ENCODE assay signal across 12 mouse cellular contexts in the genomic region with DNA sequence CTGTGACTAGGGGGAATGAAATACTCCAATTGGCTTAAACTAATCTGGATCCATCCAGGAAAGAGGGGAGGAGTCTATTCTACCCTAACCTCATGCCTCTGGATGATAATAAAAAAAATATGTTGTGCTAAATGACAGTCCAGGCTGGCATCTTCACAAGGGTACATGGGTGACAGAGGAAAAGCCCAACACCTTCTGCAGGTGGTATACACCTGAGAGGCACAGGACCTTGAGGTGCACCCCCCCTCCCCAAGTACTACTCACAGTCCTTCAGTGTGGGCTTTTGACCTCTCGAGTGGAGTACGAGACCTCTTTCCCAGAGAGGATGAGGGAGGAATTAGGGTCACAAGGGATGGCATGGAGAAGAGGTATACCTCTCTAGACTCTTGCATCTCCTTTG. TPM values are rescaled to one million over a fixed set of nuclear protein-coding genes. Genes with fewer than 3 reads are reported as not detected.
A peak's percentile ranks its signal among the peaks of the same experiment; 100 is the strongest.
DNase-seq lines count a peak whose midpoint lies in the region; TF ChIP-seq lines count a peak whose summit lies in the region.
"Had no signal": no experiment of that assay in that cellular context is flagged by ENCODE, and none has a peak within 500 bp of the region (broad histone marks: within the 10 kb centered on the region; RNA-seq: fewer than 3 reads in every experiment).

No protein-coding gene starts in this region.

- H3K4me3 ChIP-seq in myocyte: no peak overlapping the region

- no peak for TF ChIP-seq POLR2A in myocyte (IDR thresholded peaks at IDR 0.05; ENCODE audit: insufficient read length, low read depth)

- H3K36me3 ChIP-seq in myocyte (ENCODE audit: control insufficient read depth, insufficient read depth): peaks cover 8% of the 10 kb centered on the region

- H3ac ChIP-seq in myocyte (ENCODE audit: control insufficient read depth, insufficient read length): no peak overlapping the region

- H3K27me3 ChIP-seq in myocyte (ENCODE audit: control insufficient read depth, insufficient read depth, insufficient read length): no peaks in the 10 kb centered on the region
- H3K27me3 ChIP-seq: CH12.LX, Patski had no signal

- no peak overlapping the region for H3K4me2 ChIP-seq in myocyte (ENCODE audit: low read depth)

- peak; percentile 69 for DNase-seq in heart, adult 11 months
- DNase-seq in heart, adult 9 months (ENCODE audit: low spot score in 2 of 2): no peak
- DNase-seq in retina, embryonic 14.5 days (ENCODE audit: low spot score): no peak
- DNase-seq: adrenal gland, adult 8-10 months; adrenal gland, postnatal 25 days; B cell, adult 2 months; cerebellum, adult 11 months; cerebellum, adult 11-12 months; cerebellum, adult 18-20 months had no signal

- no peaks in the 10 kb centered on the region for H3K79me2 ChIP-seq in myocyte (ENCODE audit: control insufficient read depth, insufficient read depth)

TF ChIP-seq in myocyte, 11 proteins besides CTCF, POLR2A, EP300 and RAD21:
- peak; percentile 55 for TF ChIP-seq POLR2AphosphoS2 (IDR thresholded peaks at IDR 0.05; ENCODE audit: insufficient read length, low read depth)
- TF ChIP-seq MYOG (IDR thresholded peaks at IDR 0.05; ENCODE audit: control insufficient read depth in 1 of 3, insufficient read depth in 1 of 3, insufficient read length in 2 of 3, low read depth in 2 of 3): no peak

RNA-seq across cellular contexts. Expression of gene Pla2g4b, which starts 54.7 kb away (rescaled TPM):
- polyA plus RNA-seq in myocyte (2012; fragmentation: generic; extraction: Trizol): 0.58 TPM
